In the genomic region with DNA sequence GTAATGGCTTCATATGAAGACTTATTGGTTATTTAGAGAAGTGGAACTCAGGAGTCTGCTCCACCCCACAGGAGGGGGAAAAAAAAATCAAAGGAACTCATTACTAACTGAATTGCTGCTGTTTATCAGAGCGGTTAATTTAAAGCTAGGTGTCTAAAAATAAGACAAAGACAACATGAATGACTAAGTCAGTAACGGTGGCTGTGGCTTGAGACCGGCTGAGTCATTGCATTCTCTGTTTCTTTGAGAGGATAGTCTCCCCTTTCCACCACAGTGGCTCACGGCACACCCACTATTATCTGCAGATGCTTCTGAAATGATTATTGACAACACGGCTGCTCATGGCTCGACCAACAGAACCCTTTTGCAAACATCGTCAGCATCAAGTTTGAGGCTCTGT, we compare ENCODE assay signal across 16 mouse cellular contexts.
DNase-seq lines count a peak whose midpoint lies in the region; ATAC-seq and TF ChIP-seq lines count a peak whose summit lies in the region.
"Had no signal": no experiment of that assay in that cellular context is flagged by ENCODE, and none has a peak within 500 bp of the region (broad histone marks: within the 10 kb centered on the region; RNA-seq: fewer than 3 reads in every experiment).

No protein-coding gene starts in this region.

- H3K4me1 ChIP-seq in spleen, adult 2 months (ENCODE audit: control insufficient read depth, insufficient read depth, insufficient read length): peaks cover 29% of the 10 kb centered on the region
- H3K4me1 ChIP-seq in liver, embryonic 12.5 days: peaks cover 25% of the 10 kb centered on the region
- peaks cover 12% of the 10 kb centered on the region; the same call in 1 of the 2 replicates for H3K4me1 ChIP-seq in small intestine, adult 2 months (ENCODE audit: control insufficient read depth, insufficient read depth, insufficient read length, low read length)
- H3K4me1 ChIP-seq in forebrain, embryonic 13.5 days: no peaks in the 10 kb centered on the region
- H3K4me1 ChIP-seq: neural tube, embryonic 13.5 days had no signal

- no peak overlapping the region for H3K4me3 ChIP-seq in spleen, adult 2 months (ENCODE audit: extremely low read depth, insufficient read depth, insufficient read length)
- H3K4me3 ChIP-seq in liver, embryonic 12.5 days: no peak overlapping the region
- H3K4me3 ChIP-seq in small intestine, adult 2 months (ENCODE audit: low read depth, low read length): no peak overlapping the region
- no peak overlapping the region for H3K4me3 ChIP-seq in forebrain, embryonic 13.5 days
- H3K4me3 ChIP-seq: limb, embryonic 13.5 days; neural tube, embryonic 13.5 days had no signal

- no peaks in the 10 kb centered on the region for H3K27me3 ChIP-seq in spleen, adult 2 months (ENCODE audit: control insufficient read depth, insufficient read depth, low read length)
- no peaks in the 10 kb centered on the region for H3K27me3 ChIP-seq in liver, embryonic 12.5 days (replicated peaks)
- no peaks in the 10 kb centered on the region for H3K27me3 ChIP-seq in small intestine, adult 2 months (ENCODE audit: control insufficient read depth, insufficient read depth, low read length)
- H3K27me3 ChIP-seq in forebrain, embryonic 13.5 days: no peaks in the 10 kb centered on the region
- H3K27me3 ChIP-seq: neural tube, embryonic 13.5 days had no signal

- TF ChIP-seq CTCF in spleen, adult 2 months (IDR thresholded peaks at IDR 0.05; ENCODE audit: extremely low read depth, insufficient read depth, insufficient read length, insufficient replicate concordance): no peak
- no peak for TF ChIP-seq CTCF in small intestine, adult 2 months (IDR thresholded peaks at IDR 0.05; ENCODE audit: extremely low read depth, insufficient read length, insufficient replicate concordance, low read depth, low read length)

- no peaks in the 10 kb centered on the region for H3K9me3 ChIP-seq in liver, embryonic 12.5 days (replicated peaks)
- no peaks in the 10 kb centered on the region for H3K9me3 ChIP-seq in forebrain, embryonic 13.5 days (replicated peaks)
- H3K9me3 ChIP-seq: limb, embryonic 13.5 days; neural tube, embryonic 13.5 days had no signal

- no peak overlapping the region for H3K9ac ChIP-seq in liver, embryonic 12.5 days
- no peak overlapping the region for H3K9ac ChIP-seq in forebrain, embryonic 13.5 days
- H3K9ac ChIP-seq: limb, embryonic 13.5 days; neural tube, embryonic 13.5 days had no signal

- 16% methylated on average over 7 of the region's 7 CpGs for WGBS in spleen, adult 2 months
- 17% methylated on average over 7 of the region's 7 CpGs for WGBS in liver, embryonic 12.5 days (ENCODE audit: insufficient replicate concordance)
- 70% methylated on average over 7 of the region's 7 CpGs for WGBS in small intestine, adult 2 months
- 45% methylated on average over 7 of the region's 7 CpGs for WGBS in forebrain, embryonic 13.5 days

- 0 out of 2 replicates have a peak overlapping the region, but pooled peaks have one; percentile 1 for H3K4me2 ChIP-seq in liver, embryonic 12.5 days
- no peak overlapping the region for H3K4me2 ChIP-seq in forebrain, embryonic 13.5 days
- H3K4me2 ChIP-seq: neural tube, embryonic 13.5 days had no signal

- no peak for DNase-seq in spleen, adult 2 months (ENCODE audit: low read depth in 1 of 2, low spot score in 2 of 2)
- no peak for DNase-seq in spleen, postnatal 10 days (ENCODE audit: low spot score in 2 of 2)
- no peak for DNase-seq in right cerebral cortex, adult 18-20 months
- DNase-seq in thymus, postnatal 4 days: no peak
- DNase-seq: adrenal gland, postnatal 14 days; cerebellum, postnatal 36 days; heart, adult 18-20 months; heart, postnatal 4 days; kidney, adult 11 months; right cerebral cortex, postnatal 25 days had no signal

- no peaks in the 10 kb centered on the region for H3K36me3 ChIP-seq in spleen, adult 2 months (ENCODE audit: control insufficient read depth, insufficient read depth, low read length)
- H3K36me3 ChIP-seq in liver, embryonic 12.5 days: no peaks in the 10 kb centered on the region
- H3K36me3 ChIP-seq in small intestine, adult 2 months (ENCODE audit: control insufficient read depth, insufficient read depth, low read length): no peaks in the 10 kb centered on the region
- no peaks in the 10 kb centered on the region for H3K36me3 ChIP-seq in forebrain, embryonic 13.5 days (ENCODE audit: poor library complexity, severe bottlenecking)
- H3K36me3 ChIP-seq: limb, embryonic 13.5 days; neural tube, embryonic 13.5 days had no signal

- no peak for TF ChIP-seq POLR2A in spleen, adult 2 months (IDR thresholded peaks at IDR 0.05; ENCODE audit: low read depth, low read length)
- no peak for TF ChIP-seq POLR2A in small intestine, adult 2 months (IDR thresholded peaks at IDR 0.05; ENCODE audit: low read depth, low read length)

- peak; percentile 60 for ATAC-seq in activated CD4-positive, CD25-positive, alpha-beta regulatory T cell, adult 4 months
- no peak; the same call in 1 of the 2 replicates for ATAC-seq in liver, embryonic 12.5 days
- ATAC-seq in forebrain, embryonic 13.5 days: no peak

- peak overlapping the region; percentile 39; the same call in 1 of the 2 replicates for H3K27ac ChIP-seq in spleen, adult 2 months (ENCODE audit: insufficient read depth, low read length)
- H3K27ac ChIP-seq in liver, embryonic 12.5 days: no peak overlapping the region
- H3K27ac ChIP-seq in small intestine, adult 2 months (ENCODE audit: insufficient read depth, low read depth, low read length): 0 out of 2 replicates have a peak overlapping the region, but pooled peaks have one; percentile 16
- H3K27ac ChIP-seq in forebrain, embryonic 13.5 days: no peak overlapping the region
- H3K27ac ChIP-seq: limb, embryonic 13.5 days; neural tube, embryonic 13.5 days had no signal

Comparison
In these comparisons a context has a peak if more than half of its experiments do, and no peak if none do; other contexts are left out.
1. H3K27ac ChIP-seq: peak in spleen, adult 2 months (single experiment) and small intestine, adult 2 months (single experiment); none in liver, embryonic 12.5 days (single experiment) and forebrain, embryonic 13.5 days (single experiment).